Mouse (Mus musculus) thymus, adult 2 months (tissue): Measurements from ENCODE around the gene E130208F15Rik. TPM values are rescaled to one million over a fixed set of nuclear protein-coding genes. Genes with fewer than 3 reads are reported as not detected.

ENCODE experiments used
- DNase-seq: peaks from one replicate; pipeline ENCODE4 v3.0.0; 2021
- H3K27ac ChIP-seq: fragments of 200-500 bp; 2 replicates; pipeline ENCODE4 v1.5.1; 2012; ENCODE audit warnings: low read length, control low read depth; ENCODE audit not compliant: control insufficient read depth, insufficient read depth
- H3K27me3 ChIP-seq: fragments of 200-500 bp; 2 replicates; pipeline ENCODE4 v1.6.1; 2012; ENCODE audit warnings: mild to moderate bottlenecking, low read length, moderate library complexity, mixed read lengths; ENCODE audit not compliant: control insufficient read depth, insufficient read depth
- H3K36me3 ChIP-seq: fragments of 200-500 bp; 2 replicates; pipeline ENCODE4 v1.6.1; 2012; ENCODE audit warnings: mild to moderate bottlenecking, low read length, moderate library complexity; ENCODE audit not compliant: control insufficient read depth, insufficient read depth
- H3K4me1 ChIP-seq: fragments of 200-500 bp; replicated peaks from 2 replicates; pipeline ENCODE4 v1.6.1; 2012; ENCODE audit warnings: low read length; ENCODE audit not compliant: control insufficient read depth, insufficient read depth
- H3K4me3 ChIP-seq: fragments of 200-500 bp; 2 replicates; pipeline ENCODE4 v1.5.1; 2012; ENCODE audit warnings: mild to moderate bottlenecking, low read length, control low read depth, moderate library complexity; ENCODE audit not compliant: control insufficient read depth, insufficient read depth
- CTCF ChIP-seq: fragments of 200-500 bp; IDR thresholded peaks from 2 replicates; pipeline ENCODE4 v1.5.1; 2012; ENCODE audit warnings: mild to moderate bottlenecking, control low read depth, low read length, moderate library complexity, borderline replicate concordance; ENCODE audit not compliant: control insufficient read depth, poor library complexity, insufficient read depth; ENCODE audit errors: extremely low read depth
- POLR2A ChIP-seq: fragments of 200-500 bp; IDR thresholded peaks from 2 replicates; pipeline ENCODE4 v1.6.1; 2012; ENCODE audit warnings: mild to moderate bottlenecking, low read length, control low read depth, moderate library complexity; ENCODE audit not compliant: control insufficient read depth, poor library complexity, insufficient read depth; ENCODE audit errors: extremely low read depth
- WGBS: fragments of 180-500 bp; shearing (Covaris S2); methylation state at CpG from one replicate; pipeline ENCODE4 v1.1.7; 2018; 5-methylcytosine and 5-hydroxymethylcytosine counted together
- polyA plus RNA-seq: library from polyadenylated mRNA; depleted of rRNA; stranded (reverse); fragments of >200 nt; gene quantifications from 2 replicates; pipeline ENCODE4 v1.2.3, GENCODE M21; 2012

E130208F15Rik gene
- polyA plus RNA-seq, 1 experiment = 0.93 TPM

DNA sequence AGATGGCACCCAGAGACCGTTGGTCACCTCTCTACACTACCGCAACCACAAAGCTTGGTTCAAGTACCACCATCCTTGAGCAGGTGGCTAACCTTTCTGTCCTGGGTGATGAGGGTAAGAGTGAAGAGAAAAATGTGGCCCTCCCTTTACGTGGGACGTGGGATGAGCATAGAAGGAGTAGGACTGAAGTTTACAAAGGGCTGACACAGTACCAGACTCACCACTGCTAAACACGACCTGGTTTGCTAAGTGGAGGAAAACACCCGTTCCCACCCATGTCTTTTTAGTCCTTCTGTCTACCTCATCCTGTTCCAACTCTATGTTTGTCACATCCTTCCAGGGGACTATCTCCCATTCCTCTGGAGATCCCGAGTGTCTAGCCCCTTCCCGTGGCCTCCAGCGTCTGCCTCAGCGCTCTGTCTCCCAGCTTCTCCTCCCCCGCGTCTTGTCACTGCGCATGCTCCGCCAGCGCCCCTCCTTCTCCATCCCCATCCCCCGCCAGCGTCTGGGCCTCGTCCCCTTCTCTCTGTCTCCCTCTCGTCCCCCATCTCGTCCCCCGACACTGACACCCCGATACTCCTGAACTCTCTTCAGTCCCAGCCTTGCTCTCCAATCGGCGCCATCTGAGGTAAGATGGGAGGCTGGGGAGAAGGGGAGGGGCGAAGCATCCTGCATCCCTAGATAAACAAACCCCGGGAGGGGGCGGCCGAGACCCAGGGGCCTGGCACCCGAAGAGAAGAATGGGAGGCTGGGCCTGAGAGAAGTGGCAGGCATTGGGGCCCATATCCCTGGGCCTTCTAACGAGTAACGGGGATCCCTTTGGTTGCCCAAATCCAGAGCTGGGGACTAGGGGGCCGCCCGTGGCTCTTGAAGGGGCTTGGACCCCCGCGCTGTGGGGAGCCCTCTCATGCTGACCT, 30.1 kb upstream of the E130208F15Rik start, which contains the start of gene Clip3:
Clip3 (plus strand) TSS at position 514 of the 917 bp plus-strand sequence.
- 20% methylated on average over 35 of the region's 35 CpGs for WGBS
- Histone ChIP-seq H3K27me3 (no peaks in the 10 kb centered on the region), H3K4me1 (peaks cover 7% of the 10 kb centered on the region), H3K4me3 (peak within 1 kb of the TSS; percentile 35), H3K36me3 (no peaks in the 10 kb centered on the region), H3K27ac (no peak within 1 kb of the TSS)
- TF ChIP-seq CTCF = no peak
- TF ChIP-seq POLR2A = no peak
- DNase-seq = peak; percentile 34

DNA sequence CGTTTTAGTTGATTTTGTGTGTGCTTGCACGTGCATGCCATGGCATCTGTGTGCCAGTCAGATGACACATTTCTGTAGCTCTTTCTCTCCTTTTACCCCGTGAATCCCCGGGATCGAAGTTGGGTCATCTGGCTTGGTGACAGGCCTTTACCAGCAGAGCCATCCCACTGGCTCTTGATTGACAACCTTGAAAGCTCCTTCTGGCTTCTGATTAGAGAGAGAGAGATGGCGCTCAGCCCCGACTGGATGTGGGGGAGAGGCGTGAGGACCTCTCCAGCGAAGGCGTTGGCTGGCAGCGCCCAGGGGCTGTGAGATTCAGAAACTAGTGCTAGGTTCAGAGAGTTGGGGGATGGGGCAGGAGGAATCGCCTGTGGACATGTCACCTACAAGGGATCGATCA, 27.7 kb upstream of the E130208F15Rik start:
- no peaks in the 10 kb centered on the region for H3K27me3 ChIP-seq
- no peak overlapping the region for H3K27ac ChIP-seq
- no peak for TF ChIP-seq POLR2A
- TF ChIP-seq CTCF = no peak
- H3K36me3 ChIP-seq = no peaks in the 10 kb centered on the region
- no peak for DNase-seq
- no peak overlapping the region for H3K4me3 ChIP-seq
- 91% methylated on average over 13 of the region's 13 CpGs for WGBS
- H3K4me1 ChIP-seq = peaks cover 7% of the 10 kb centered on the region

DNA sequence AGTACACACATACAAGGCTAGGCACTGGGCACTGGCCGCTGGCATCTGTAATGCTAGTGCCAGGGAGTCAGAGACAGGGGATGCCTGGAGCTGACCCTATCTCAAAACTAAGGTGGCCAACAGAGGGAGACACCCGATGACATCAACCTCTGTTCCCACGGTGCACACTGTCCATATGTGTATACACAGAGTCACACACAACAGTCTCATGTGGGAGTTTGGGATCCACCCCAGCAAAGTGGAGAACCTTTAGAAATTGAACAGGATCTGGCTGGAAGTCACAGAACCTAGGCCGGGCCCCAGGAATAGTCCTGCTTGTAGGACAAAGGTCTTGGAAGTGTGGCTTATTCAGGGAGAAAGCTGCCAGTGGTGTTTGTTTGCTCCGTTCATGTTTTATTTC, 27.2 kb upstream of the E130208F15Rik start:
- TF ChIP-seq CTCF (no peak), POLR2A (no peak)
- WGBS = 89% methylated on average over 5 of the region's 5 CpGs
- no peak overlapping the region for H3K27ac ChIP-seq
- no peaks in the 10 kb centered on the region for H3K36me3 ChIP-seq
- peaks cover 7% of the 10 kb centered on the region for H3K4me1 ChIP-seq
- no peak overlapping the region for H3K4me3 ChIP-seq
- no peaks in the 10 kb centered on the region for H3K27me3 ChIP-seq
- no peak for DNase-seq

DNA sequence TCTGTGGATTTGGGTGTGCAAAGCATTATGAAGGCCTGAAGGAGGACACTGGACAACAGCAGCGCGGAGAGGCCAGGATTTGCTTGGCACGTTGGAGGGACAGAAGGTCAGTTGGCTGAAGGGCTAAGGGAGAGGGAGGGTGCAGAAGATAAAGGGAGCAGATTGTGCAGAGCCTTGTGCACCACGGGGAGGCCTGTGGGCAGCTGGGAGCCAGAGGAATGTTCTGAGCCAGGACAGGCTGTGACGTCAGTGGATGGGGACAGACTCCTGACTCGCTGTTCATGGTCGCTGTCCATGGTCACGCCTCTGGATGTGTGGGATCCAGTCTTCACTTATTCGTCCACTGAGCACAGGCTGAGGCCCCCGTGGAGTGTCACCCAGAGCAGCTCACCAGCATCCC, 26.4 kb upstream of the E130208F15Rik start:
- peaks cover 7% of the 10 kb centered on the region for H3K4me1 ChIP-seq
- DNase-seq = no peak
- TF ChIP-seq CTCF (no peak), POLR2A (no peak)
- no peaks in the 10 kb centered on the region for H3K36me3 ChIP-seq
- 83% methylated on average over 10 of the region's 10 CpGs for WGBS
- H3K27ac ChIP-seq = no peak overlapping the region
- no peaks in the 10 kb centered on the region for H3K27me3 ChIP-seq
- no peak overlapping the region for H3K4me3 ChIP-seq

DNA sequence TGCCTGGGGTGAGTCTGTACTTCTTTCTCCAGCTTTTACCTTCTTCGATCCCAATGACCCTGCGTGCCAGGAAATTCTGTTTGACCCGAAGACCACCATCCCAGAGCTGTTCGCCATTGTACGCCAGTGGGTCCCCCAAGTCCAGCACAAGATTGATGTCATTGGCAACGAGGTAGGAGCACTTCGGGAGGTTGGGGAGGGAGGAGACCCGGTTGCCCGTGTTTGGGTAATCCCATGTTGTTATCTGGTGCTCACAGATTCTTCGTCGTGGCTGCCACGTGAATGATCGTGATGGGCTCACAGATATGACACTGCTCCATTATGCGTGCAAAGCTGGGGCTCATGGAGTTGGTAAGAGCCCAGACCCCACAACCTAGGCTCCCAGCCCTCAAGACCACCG, 24.7 kb upstream of the E130208F15Rik start:
- H3K27me3 ChIP-seq = no peaks in the 10 kb centered on the region
- WGBS = 96% methylated on average over 15 of the region's 15 CpGs
- H3K27ac ChIP-seq = no peak overlapping the region
- TF ChIP-seq CTCF (no peak), POLR2A (no peak)
- no peak for DNase-seq
- peaks cover 2% of the 10 kb centered on the region; the same call in 1 of the 2 replicates for H3K4me1 ChIP-seq
- no peak overlapping the region for H3K4me3 ChIP-seq
- no peaks in the 10 kb centered on the region for H3K36me3 ChIP-seq

DNA sequence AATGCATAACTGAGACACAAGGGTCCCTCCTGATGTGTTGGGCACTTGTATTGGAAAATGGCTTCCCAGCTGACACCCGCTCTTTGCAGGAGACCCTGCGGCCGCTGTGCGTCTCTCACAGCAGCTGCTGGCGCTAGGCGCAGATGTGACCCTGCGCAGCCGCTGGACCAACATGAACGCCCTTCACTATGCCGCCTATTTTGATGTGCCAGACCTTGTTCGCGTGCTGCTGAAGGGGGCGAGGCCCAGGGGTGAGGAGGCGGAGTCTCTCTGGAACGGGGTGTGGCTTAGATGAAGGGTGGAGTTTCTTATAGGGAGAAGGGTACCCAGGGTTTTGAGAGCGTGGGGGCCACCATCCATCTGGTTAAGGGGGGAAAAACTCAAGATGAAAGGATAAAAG, 24.3 kb upstream of the E130208F15Rik start:
- no peak for TF ChIP-seq CTCF
- no peak for TF ChIP-seq POLR2A
- no peaks in the 10 kb centered on the region for H3K36me3 ChIP-seq
- 95% methylated on average over 16 of the region's 16 CpGs for WGBS
- no peak overlapping the region for H3K27ac ChIP-seq
- DNase-seq = no peak
- H3K27me3 ChIP-seq = no peaks in the 10 kb centered on the region
- no peak overlapping the region for H3K4me3 ChIP-seq
- no peaks in the 10 kb centered on the region for H3K4me1 ChIP-seq
